Mouse (Mus musculus): ENCODE measurements at regions not wholly inside any gene's neighbourhood (a gene's known extent, or its start where the extent isn't known, plus 50 kb on each side); places are given as distances from the start of the nearest gene placed in this dataset.

DNA sequence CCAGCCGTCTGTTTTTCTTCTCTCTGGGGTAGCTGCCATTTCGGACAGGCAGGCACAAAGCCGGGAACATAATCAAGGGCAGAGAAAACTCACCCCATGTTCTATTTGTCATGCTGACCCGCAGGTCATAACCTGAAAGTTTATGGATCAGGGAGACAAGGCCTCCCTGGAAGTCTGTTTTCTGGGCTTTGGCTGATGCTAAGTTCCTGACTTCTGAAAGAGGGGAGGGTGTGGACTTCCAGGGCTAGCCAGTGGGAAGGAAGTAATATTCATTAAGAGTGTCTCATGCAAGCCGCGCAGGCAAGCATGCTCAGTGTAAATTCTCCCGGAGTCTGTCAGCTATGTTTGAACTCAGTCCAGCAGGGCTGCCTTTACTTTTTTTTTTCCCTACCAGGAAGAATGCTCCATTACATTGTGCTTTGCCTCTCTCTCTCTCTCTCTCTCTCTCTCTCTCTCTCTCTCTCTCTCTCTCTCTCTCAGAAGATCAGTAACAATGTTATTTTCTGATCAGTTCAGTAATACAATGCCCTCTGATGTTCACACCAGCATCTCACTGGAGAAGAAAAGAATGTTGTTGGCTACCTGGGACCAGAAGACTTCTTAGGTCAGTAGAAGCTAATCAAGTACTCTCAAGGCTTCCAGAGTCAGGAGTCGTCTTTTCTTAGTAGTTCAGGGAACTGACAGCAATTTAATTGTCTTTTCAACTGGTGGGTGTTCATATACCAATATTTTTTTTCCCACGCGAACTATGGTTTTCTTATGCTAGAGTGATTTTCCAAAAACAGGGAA is 165.5 kb upstream of the Ubash3b start:
- TF ChIP-seq POLR2A (IDR thresholded peaks at IDR 0.05; ENCODE audit: insufficient read depth, low read depth, low read length) (no peak), CTCF (IDR thresholded peaks at IDR 0.05; ENCODE audit: insufficient read depth, low read depth, low read length) (no peak)
